Mouse (Mus musculus) retina, postnatal 7 days (tissue): ENCODE measurements around the gene Ushbp1.
"Not testable (repeated sequence)": the region's sequence is repeated elsewhere in the genome, so short reads cannot be mapped to it uniquely, and the experiment has no call there.

Source experiments
- DNase-seq: peaks from one replicate; pipeline ENCODE4 v3.0.0-alpha.2; 2012; ENCODE audit warnings: low read depth, low spot score

Ushbp1 gene

DNA sequence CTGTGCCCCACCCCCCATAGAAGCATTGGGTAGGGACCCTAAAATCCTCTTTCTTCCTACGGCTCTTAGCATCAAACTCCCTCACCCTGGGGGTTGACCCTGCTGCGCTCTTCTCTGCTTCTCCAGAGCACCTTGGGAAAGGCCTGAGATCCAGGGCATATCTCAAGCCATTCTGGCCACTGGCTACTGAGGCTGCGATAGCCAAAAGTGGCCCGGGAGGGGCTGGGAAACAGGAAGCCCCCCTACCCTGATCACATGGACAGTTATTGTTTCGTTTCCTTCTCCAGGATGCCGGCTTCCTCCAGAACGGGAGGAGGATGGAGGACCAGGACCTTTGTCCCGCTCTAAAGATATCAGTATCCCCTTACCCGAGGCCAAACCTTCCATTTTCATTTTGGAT lies at the start of gene Ushbp1:
TSS of gene Ushbp1 (minus strand) at position 174 of the 400 bp plus-strand sequence.
- DNase-seq, result no peak

DNA sequence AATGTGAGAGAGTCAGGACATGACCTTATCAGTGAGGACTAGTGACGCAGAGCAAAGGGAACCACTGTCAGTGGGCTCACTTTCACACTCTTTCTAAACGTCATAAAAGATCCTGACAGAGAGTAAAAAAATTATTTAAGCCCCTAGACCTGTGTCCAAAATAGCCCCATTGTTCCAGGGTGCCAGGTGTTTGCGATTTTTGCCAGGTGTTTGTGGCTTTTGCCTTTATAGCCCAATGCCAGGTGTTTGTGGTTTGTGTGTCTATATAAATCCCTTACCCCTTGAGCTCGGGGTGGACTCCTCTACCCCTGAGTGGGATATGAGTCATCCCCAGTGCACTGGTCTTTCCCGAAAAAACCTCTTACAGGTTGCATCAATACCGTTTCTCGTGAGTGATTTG lies 49.5 kb upstream of the Ushbp1 start:
- DNase-seq, result no peak

- peak; percentile 66 for DNase-seq
These were observed 45.8 kb upstream of the Ushbp1 start for GRCm38 (mm10) chr8:71441404-71441803.

GRCm38 (mm10) chr8:71437041-71437440 lies 41.4 kb upstream of the Ushbp1 start:
- no peak for DNase-seq

GRCm38 (mm10) chr8:71432935-71433334 lies 37.3 kb upstream of the Ushbp1 start:
- DNase-seq, result not testable (repeated sequence)

GRCm38 (mm10) chr8:71422121-71422520 lies 26.5 kb upstream of the Ushbp1 start:
- no peak for DNase-seq

GRCm38 (mm10) chr8:71411535-71412273 lies 16.1 kb upstream of the Ushbp1 start:
- no peak for DNase-seq

- no peak for DNase-seq
These were observed 12.6 kb upstream of the Ushbp1 start for GRCm38 (mm10) chr8:71408231-71408630.

- no peak for DNase-seq
These were observed 11.8 kb upstream of the Ushbp1 start for GRCm38 (mm10) chr8:71407441-71407840.

DNA sequence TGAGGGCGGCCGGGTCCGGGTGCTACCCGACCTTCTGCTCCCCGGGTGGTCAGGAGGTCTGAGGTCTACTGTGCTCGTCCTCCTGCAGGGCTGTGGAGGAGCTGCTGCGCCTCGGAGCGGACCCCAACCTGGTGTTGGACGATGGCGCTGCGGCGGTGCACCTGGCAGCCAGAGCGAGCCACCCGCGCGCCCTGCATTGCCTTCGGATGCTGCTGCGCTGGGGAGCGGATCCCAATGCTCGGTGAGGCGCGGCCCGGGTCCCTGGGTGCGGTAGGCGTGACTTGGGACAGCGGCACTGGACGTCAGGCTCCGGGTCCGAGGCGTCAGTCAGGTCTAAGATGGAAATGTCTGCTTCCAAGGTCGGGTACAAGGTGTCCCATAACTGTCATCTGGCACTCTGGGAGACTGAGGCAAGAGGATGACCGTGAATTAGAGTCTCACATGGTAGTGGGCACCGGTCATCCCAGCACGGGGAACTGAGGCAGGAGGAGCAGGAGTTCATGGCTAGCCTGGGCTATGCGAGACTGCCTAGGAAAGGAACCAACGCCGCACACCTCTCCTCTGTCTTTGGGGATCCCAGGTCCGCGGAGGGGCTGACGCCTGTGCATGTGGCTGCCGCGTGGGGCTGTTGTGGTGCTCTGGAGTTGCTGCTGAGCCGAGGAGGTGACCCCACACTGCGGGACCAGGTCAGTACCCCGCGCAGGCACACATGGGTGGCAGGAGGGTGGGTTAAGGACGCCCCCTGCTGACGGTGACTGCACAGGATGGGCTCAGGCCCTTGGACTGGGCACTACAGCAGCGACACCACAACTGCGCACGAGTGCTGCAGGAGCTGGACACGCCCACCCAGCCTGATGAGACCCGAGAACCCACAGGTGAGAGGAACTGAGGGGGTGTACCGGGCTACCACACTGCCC lies 10.8 kb upstream of the Ushbp1 start:
- DNase-seq, result peak; percentile 38

DNA sequence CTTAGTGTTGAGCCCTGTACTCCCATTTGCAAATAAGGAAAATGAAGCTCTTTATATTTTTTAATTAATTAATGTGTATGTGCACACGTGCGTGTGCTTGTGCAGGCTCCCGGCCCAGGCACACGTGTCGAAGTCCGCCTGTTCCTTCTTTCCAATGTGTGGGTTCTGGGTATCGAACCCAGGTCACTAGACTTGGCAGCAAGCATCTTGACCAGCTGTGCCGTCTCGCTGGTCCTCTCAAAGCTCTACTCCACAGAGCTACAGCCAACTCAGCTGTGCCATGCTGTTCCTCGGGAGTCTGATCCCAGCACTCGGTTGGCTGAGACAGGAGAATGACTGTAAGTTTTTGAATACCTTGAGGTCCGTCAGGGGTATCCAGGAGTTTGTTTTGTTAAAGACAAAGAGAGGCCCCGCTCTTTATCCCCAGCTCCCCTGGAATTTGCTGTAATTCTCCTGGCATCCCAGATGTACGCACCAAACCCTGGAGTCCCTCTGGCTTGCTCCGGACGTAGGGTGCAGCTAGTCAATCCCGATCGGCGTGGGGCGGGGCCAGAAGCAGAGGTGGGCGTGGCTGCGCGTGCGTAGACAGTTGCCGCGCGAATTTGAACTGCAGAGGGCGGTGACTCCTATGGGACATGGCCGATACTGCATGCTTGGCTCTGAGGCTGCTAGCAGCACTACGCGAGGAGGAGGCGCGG lies 9.9 kb upstream of the Ushbp1 start, which contains the start of gene Ankle1:
TSS of gene Ankle1 (plus strand) at position 610 of the 698 bp plus-strand sequence.
- DNase-seq, result peak; percentile 85

DNA sequence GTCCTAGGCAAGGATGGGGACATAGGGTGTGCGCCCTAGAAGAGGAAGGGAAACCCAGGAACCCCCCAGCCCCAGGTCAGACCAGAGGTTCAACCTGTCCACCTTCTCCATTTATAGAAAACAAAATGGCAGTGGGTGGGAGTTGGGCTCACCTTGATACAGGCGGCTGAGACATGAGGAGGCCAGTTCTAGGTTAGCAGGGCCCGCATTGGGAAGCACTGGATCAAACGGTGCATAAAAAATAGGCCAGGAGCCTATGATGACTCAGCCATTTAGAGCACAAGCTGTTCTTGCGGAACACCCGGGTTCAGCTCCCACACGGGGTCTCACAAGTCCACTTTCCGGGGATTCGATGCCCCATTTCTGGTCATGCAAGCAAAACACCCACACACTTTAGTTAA lies 9.3 kb upstream of the Ushbp1 start:
- DNase-seq, result no peak

DNA sequence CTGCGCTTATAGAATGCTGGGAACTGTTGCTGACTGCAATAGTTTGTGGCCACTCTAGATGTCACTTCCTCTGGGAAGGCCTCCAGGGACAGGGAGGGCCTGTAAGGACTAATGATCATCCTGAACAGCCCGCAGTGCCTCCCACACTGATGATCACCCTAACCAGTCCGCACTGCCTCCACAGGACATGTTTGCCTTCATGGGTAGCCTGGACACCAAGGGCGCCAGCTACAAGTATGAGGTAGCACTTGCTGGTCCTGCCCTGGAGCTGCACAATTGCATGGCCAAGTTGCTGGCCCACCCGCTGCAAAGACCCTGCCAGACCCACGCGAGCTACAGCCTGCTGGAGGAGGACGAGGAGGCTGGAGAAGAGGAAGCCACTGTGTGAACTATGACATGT lies 8.4 kb upstream of the Ushbp1 start:
- DNase-seq, result no peak

DNA sequence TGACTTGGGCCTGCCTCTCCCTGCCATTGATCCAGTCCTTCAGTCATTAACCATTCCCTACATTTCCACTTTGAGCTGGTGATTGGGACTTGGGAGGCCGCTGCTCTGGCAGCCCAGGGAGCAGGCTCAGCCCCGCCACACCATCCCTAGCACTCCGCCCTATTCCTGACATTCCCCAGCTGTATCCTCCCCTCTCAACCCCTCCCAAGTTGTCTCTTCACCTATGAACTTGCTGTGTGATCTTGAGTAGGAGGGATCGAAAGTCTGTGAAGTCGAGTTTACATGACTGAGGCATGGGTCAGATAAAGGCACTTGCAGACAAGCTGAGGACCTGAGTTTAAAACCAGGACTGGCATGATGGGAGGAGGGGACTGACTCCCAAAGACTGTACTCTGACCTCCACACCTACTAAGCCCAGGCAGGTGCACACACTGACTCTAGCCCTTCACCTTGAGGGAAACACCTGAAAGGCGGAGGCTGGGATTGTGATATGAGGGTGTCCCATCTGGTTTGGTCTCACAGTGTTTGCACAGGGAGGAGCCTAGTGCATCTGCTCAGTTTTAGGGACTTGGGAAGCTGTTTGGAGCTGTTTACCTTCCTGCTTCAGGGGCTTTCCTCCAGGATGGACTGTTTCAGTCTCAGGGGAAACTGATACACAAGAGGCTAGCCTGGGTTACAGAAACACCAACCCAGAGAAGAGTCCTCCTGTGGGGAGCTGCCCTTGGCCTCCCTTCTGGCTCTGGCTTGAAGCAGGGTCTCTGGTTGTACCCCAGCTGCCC lies 7.7 kb upstream of the Ushbp1 start:
- no peak for DNase-seq

- no peak for DNase-seq
These were observed 6.9 kb upstream of the Ushbp1 start for GRCm38 (mm10) chr8:71402446-71402964.

DNA sequence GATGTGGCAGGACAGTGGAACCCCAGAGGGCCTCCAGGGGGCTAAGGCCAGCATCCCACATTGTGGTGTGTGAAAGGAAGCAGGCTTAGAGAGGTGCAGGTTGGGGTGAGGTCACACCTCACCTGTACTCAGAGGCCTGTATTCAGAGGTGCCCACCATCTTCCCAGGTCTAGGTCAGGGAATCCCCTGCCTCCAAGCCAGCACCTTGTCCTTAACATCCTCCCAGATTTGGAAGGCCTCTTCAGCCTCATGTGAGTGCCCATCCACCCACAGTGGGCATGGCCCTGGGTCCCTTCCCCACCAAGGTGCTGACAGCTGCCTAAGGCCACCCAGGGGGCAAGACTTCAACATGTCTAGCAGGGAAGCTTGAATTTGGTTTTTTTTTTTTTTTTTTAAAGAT lies 5.9 kb upstream of the Ushbp1 start:
- DNase-seq, result no peak

DNA sequence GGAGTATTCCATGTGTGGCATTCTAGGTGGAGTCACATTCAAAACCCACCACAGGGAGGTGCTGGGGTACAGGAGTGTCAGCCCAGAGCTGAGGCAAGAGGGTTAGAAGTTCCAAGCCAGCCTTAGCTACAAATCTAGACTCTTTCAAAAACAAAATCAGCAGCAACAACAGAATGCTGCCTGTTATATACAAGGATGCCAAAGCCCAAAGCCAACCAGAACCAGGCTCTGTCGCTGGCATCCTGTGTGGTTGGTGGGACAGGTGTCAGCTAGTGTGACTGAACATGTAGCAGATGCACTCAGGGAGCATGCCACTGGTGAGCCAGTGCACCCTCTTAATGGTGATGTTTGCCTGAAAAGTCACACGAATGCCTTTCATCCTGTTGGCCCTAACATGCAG lies 5.2 kb upstream of the Ushbp1 start:
- DNase-seq, result no peak

DNA sequence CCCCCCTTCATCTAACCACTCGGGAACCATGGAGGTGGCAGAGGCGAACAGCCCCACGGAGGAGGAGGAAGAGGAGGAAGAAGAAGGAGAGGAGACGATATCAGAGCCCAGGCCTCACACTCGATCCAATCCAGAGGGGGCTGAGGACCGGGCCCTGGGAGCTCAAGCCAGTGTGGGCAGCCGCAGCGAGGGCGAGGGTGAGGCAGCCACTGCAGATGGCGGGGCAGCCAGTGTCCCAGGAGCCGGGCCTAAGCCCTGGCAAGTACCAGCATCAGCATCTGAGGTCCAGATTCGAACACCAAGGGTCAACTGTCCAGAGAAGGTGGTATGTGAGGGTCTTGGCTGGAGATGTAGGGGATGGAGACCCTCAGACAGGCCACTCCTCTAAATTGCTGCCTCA lies 2.1 kb upstream of the Ushbp1 start:
- DNase-seq, result no peak

- peak; percentile 84 for DNase-seq
These were observed 1.2 kb upstream of the Ushbp1 start, which contains the start of gene Babam1 for GRCm38 (mm10) chr8:71396639-71397305. TSS of gene Babam1 (plus strand) at chr8:71396861.

- DNase-seq, result no peak
These were observed 531 bp downstream of the Ushbp1 start for GRCm38 (mm10) chr8:71395071-71395470.
